Mouse (Mus musculus) hindbrain, embryonic 13.5 days (tissue): ENCODE data around the gene Gm21776. TPM values are rescaled to one million over a fixed set of nuclear protein-coding genes. Genes with fewer than 3 reads are reported as not detected.
"Not testable (repeated sequence)": the region's sequence is repeated elsewhere in the genome, so short reads cannot be mapped to it uniquely, and the experiment has no call there.

Experiments used
- ATAC-seq: fragments of 200-750 bp; cut with Nextera tagmentation; 2 replicates; pipeline ENCODE4 v1.8.0; 2017; ENCODE audit warnings: moderate TSS enrichment; ENCODE audit not compliant: low FRiP score
- H3K27ac ChIP-seq: fragments of 300-500 bp; sonication (generic); 2 replicates; pipeline ENCODE4 v1.5.1; 2015; ENCODE audit warnings: inconsistent platforms, mild to moderate bottlenecking, moderate library complexity
- H3K27me3 ChIP-seq: fragments of 300-500 bp; sonication (generic); 2 replicates; pipeline ENCODE4 v1.6.1; 2015; ENCODE audit warnings: mild to moderate bottlenecking, inconsistent platforms
- H3K36me3 ChIP-seq: fragments of 300-500 bp; sonication (generic); 2 replicates; pipeline ENCODE4 v1.6.1; 2015; ENCODE audit warnings: mild to moderate bottlenecking, inconsistent platforms
- H3K4me1 ChIP-seq: fragments of 300-500 bp; sonication (generic); replicated peaks from 2 replicates; pipeline ENCODE4 v1.6.1; 2015; ENCODE audit warnings: inconsistent platforms
- H3K4me2 ChIP-seq: fragments of 300-500 bp; sonication (generic); 2 replicates; pipeline ENCODE4 v1.6.1; 2015; ENCODE audit warnings: inconsistent platforms, mild to moderate bottlenecking, moderate library complexity
- H3K4me3 ChIP-seq: fragments of 300-500 bp; sonication (generic); 2 replicates; pipeline ENCODE4 v1.5.1; 2015; ENCODE audit warnings: mild to moderate bottlenecking, inconsistent platforms
- H3K9ac ChIP-seq: fragments of 300-500 bp; sonication (generic); 2 replicates; pipeline ENCODE4 v1.6.1; 2015; ENCODE audit warnings: mild to moderate bottlenecking, inconsistent platforms
- H3K9me3 ChIP-seq: fragments of 300-500 bp; sonication (generic); 2 replicates; pipeline ENCODE4 v1.6.1; 2016; ENCODE audit warnings: inconsistent platforms
- WGBS: fragments of 180-500 bp; shearing (Covaris S2); methylation state at CpG from one replicate; pipeline ENCODE4 v1.1.7; 2015; 5-methylcytosine and 5-hydroxymethylcytosine counted together
- polyA plus RNA-seq: library from polyadenylated mRNA; unstranded; fragments of >200 nt; fragmentation: Nextera tagmentation; extraction: Ambion mirVana; gene quantifications from 2 replicates; pipeline ENCODE4 v1.2.1, GENCODE M21; 2015

Gene Gm21776
- not detected in 2 replicates for polyA plus RNA-seq

- not testable (repeated sequence) for ATAC-seq, H3K9me3 ChIP-seq, H3K36me3 ChIP-seq, H3K27ac ChIP-seq, H3K27me3 ChIP-seq, H3K9ac ChIP-seq, H3K4me3 ChIP-seq, H3K4me1 ChIP-seq, H3K4me2 ChIP-seq
- no CpG with 5 or more reads among the region's 3 CpGs for WGBS
Measured at GRCm38 (mm10) chrY:76378362-76378761, at the start of gene Gm21776. TSS of gene Gm21776 (plus strand) at chrY:76378662.
